Mouse (Mus musculus) CH12.LX (cell line): ENCODE results near the gene Tspan12. TPM values are rescaled to one million over a fixed set of nuclear protein-coding genes. Genes with fewer than 3 reads are reported as not detected.

Experiments
- DNase-seq: peaks from one replicate; pipeline ENCODE4 v3.0.0-alpha.2; 2013; ENCODE audit errors: extremely low read depth
- H3K27ac ChIP-seq: 2 replicates; pipeline ENCODE4 v1.5.1; 2012; ENCODE audit warnings: low read depth, mild to moderate bottlenecking, control low read depth, moderate library complexity; ENCODE audit not compliant: insufficient read depth
- H3K27me3 ChIP-seq: replicated peaks from 2 replicates; pipeline ENCODE3; 2012; ENCODE audit warnings: inconsistent platforms
- H3K36me3 ChIP-seq, 2 experiments: replicated peaks in 1 of 2; 2 replicates each; pipeline versions ENCODE3 to v1.6.1; 2012; ENCODE audit warnings: inconsistent platforms in 1 of 2, low read length in 1 of 2, mild to moderate bottlenecking in 1 of 2, mixed read lengths in 1 of 2, moderate library complexity in 1 of 2; ENCODE audit not compliant: control insufficient read depth in 1 of 2, insufficient read depth in 1 of 2
- H3K4me1 ChIP-seq, 2 experiments: 2 replicates each; pipeline ENCODE4 v1.6.1; 2012; ENCODE audit warnings: inconsistent platforms in 1 of 2, moderate library complexity in 1 of 2; ENCODE audit not compliant: insufficient read depth in 2 of 2, control insufficient read depth in 1 of 2
- H3K4me2 ChIP-seq: 2 replicates; pipeline ENCODE4 v1.6.1; 2012; ENCODE audit warnings: low read depth, mild to moderate bottlenecking, control low read depth; ENCODE audit not compliant: poor library complexity, insufficient read depth, severe bottlenecking
- H3K4me3 ChIP-seq, 3 experiments: fragments of 150-350 bp in 1 of 3; sonication (generic) in 1 of 3; replicated peaks in 1 of 3; 2 replicates each; pipeline versions ENCODE3 to v1.5.1; 2011 to 2012; ENCODE audit warnings: low read depth in 2 of 3, low read length in 2 of 3, mild to moderate bottlenecking in 2 of 3, moderate library complexity in 2 of 3, control low read depth in 1 of 3, improper control_type of control experiment in 1 of 3, inconsistent platforms in 1 of 3, mixed read lengths in 1 of 3; ENCODE audit not compliant: poor library complexity in 1 of 3
- H3K79me2 ChIP-seq: replicated peaks from 2 replicates; pipeline ENCODE4 v1.6.1; 2012; ENCODE audit warnings: mild to moderate bottlenecking, moderate library complexity; ENCODE audit not compliant: control insufficient read depth, poor library complexity, insufficient read depth, severe bottlenecking; ENCODE audit errors: extremely low read depth
- H3K9ac ChIP-seq: 2 replicates; pipeline ENCODE4 v1.6.1; 2012; ENCODE audit warnings: low read depth, mild to moderate bottlenecking, control low read depth, moderate library complexity; ENCODE audit not compliant: insufficient read depth
- H3K9me3 ChIP-seq: replicated peaks from 2 replicates; pipeline ENCODE3; 2012; ENCODE audit warnings: low read length, inconsistent platforms, mixed read lengths
- BHLHE40 ChIP-seq: IDR thresholded peaks from 2 replicates; pipeline ENCODE4 v1.6.1; 2011; ENCODE audit warnings: mild to moderate bottlenecking, low read depth, low read length, improper control_type of control experiment
- EP300 ChIP-seq: IDR thresholded peaks from 2 replicates; pipeline ENCODE4 v1.6.1; 2011; ENCODE audit warnings: low read length, improper control_type of control experiment
- ETS1 ChIP-seq: conservative IDR thresholded peaks from 2 replicates; pipeline ENCODE4 v1.6.1; 2012; ENCODE audit warnings: low read depth, mild to moderate bottlenecking, inconsistent platforms, low read length, improper control_type of control experiment, moderate library complexity
- GABPA ChIP-seq: IDR thresholded peaks from 2 replicates; pipeline ENCODE4 v1.6.1; 2012; ENCODE audit warnings: low read depth, low read length, improper control_type of control experiment, inconsistent platforms; ENCODE audit not compliant: insufficient replicate concordance
- HCFC1 ChIP-seq: IDR thresholded peaks from 2 replicates; pipeline ENCODE4 v1.6.1; 2012; ENCODE audit warnings: low read depth, mild to moderate bottlenecking, inconsistent platforms, low read length, improper control_type of control experiment
- IRF4 ChIP-seq: IDR thresholded peaks from 2 replicates; pipeline ENCODE4 v1.6.1; 2014; ENCODE audit warnings: low read depth, mild to moderate bottlenecking, inconsistent platforms, low read length, improper control_type of control experiment
- JUN ChIP-seq: IDR thresholded peaks from 2 replicates; pipeline ENCODE4 v1.6.1; 2011; ENCODE audit warnings: low read depth, mild to moderate bottlenecking, low read length, improper control_type of control experiment, moderate library complexity; ENCODE audit not compliant: insufficient read depth
- KAT2A ChIP-seq: IDR thresholded peaks from 2 replicates; pipeline ENCODE4 v1.6.1; 2012; ENCODE audit warnings: low read length, improper control_type of control experiment, inconsistent platforms; ENCODE audit not compliant: insufficient replicate concordance
- MAFK ChIP-seq: IDR thresholded peaks from 2 replicates; pipeline ENCODE4 v1.6.1; 2011; ENCODE audit warnings: low read length, improper control_type of control experiment; ENCODE audit not compliant: insufficient replicate concordance
- MEF2A ChIP-seq: IDR thresholded peaks from 2 replicates; pipeline ENCODE4 v1.6.1; 2014; ENCODE audit warnings: low read depth, mild to moderate bottlenecking, inconsistent platforms, low read length, improper control_type of control experiment, borderline replicate concordance
- MYC ChIP-seq: IDR thresholded peaks from 2 replicates; pipeline ENCODE4 v1.6.1; 2011; ENCODE audit warnings: low read depth, mild to moderate bottlenecking, improper control_type of control experiment, low read length
- NELFE ChIP-seq: IDR thresholded peaks from 2 replicates; pipeline ENCODE4 v1.6.1; 2011; ENCODE audit warnings: low read depth, low read length, improper control_type of control experiment
- ZC3H11A ChIP-seq: IDR thresholded peaks from 2 replicates; pipeline ENCODE4 v1.6.1; 2012; ENCODE audit warnings: low read depth, mild to moderate bottlenecking, inconsistent platforms, low read length, improper control_type of control experiment
- ZMIZ1 ChIP-seq: IDR thresholded peaks from 2 replicates; pipeline ENCODE4 v1.6.1; 2012; ENCODE audit warnings: low read depth, mild to moderate bottlenecking, inconsistent platforms, low read length, improper control_type of control experiment
- ZNF384 ChIP-seq: IDR thresholded peaks from 2 replicates; pipeline ENCODE4 v1.6.1; 2012; ENCODE audit warnings: low read depth, low read length, improper control_type of control experiment, inconsistent platforms
- dilution Hi-C: fragments of 300-500 bp; cut with MboI; formaldehyde crosslinking; loops from 2 replicates; pipeline ENCODE4 v1.14.3; 2020; ENCODE audit warnings: low sequenced_read_pairs; ENCODE audit not compliant: extremely low pct_unique_long_range_greater_than_20kb, extremely low pct_ligation_motif_present
- in situ Hi-C: fragments of 300-500 bp; cut with MboI; formaldehyde crosslinking; loops from 3 replicates; pipeline ENCODE4 v1.14.3; 2019; ENCODE audit warnings: low sequenced_read_pairs, low pct_ligation_motif_present, low pct_unique_long_range_greater_than_20kb, mixed read lengths
- polyA plus RNA-seq: library from polyadenylated mRNA; unstranded; fragments of >175 nt; gene quantifications from 2 replicates; pipeline ENCODE4 v1.2.1, GENCODE M21; 2012; ENCODE audit warnings: low read depth; ENCODE audit not compliant: insufficient read length
- total RNA-seq, 2 experiments: library from RNA; depleted of rRNA; stranded (reverse); fragments of 300-350 nt in 1 of 2; fragments of >200 nt in 1 of 2; gene quantifications; 2 replicates each; pipeline ENCODE4 v1.2.3; 2012 to 2014

The Tspan12 gene
- total and polyA plus RNA-seq, 3 experiments, result not detected

DNA sequence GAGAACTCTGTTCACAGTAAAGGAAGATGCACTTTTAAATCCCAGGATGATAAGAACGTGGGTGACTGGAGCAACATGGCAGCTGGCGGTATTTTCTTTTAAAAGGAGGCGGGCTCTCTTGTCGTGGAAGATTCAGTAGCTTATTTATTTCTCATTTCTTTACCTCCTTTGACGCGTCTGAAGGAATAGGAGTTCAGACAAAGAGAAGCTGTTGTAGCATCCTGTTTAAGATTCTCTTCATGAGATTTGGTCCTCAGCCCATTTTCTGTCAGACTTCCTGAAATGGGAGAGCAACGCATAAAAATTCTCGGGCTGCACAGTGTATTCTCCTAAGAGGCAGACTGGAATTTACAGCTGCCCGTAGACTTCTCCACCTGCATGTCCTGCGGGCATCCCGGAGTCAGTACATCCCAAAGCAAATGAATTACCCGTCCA is 84.5 kb downstream of the Tspan12 start:
- Histone ChIP-seq H3K4me3 (no peak overlapping the region), H3K9ac (no peak overlapping the region), H3K27me3 (no peaks in the 10 kb centered on the region), H3K27ac (no peak overlapping the region), H3K4me2 (no peak overlapping the region), H3K4me1 (no peaks in the 10 kb centered on the region), H3K9me3 (no peaks in the 10 kb centered on the region), H3K36me3 (no peaks in the 10 kb centered on the region), H3K79me2 (no peaks in the 10 kb centered on the region)
- no peak for DNase-seq
- dilution Hi-C loops (no loop called here), in situ Hi-C loops (no loop called here)
- TF ChIP-seq JUN, result no peak
- TF ChIP-seq ETS1, result no peak
- no peak for TF ChIP-seq BHLHE40
- TF ChIP-seq HCFC1, result no peak
- no peak for TF ChIP-seq ZNF384
- TF ChIP-seq EP300, result no peak
- TF ChIP-seq IRF4, result no peak

DNA sequence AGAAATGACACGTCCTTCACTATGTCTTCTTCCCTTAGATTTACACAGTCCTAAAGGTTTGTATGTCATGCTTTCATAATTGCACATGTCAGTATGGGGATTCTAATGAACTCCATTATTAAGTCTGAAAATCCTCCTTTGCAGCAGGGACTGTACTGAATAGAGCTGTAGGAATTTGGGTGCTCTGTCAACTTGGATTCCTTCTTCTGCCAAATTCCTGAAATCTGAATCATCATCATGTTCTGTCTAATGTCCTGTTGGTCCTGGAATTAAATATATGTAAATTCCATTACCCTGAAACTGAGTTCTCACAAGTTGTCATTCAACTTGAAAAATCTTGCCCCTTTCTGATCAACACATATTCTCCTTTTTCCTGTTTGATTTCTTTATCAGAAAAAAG is 104.8 kb downstream of the Tspan12 start:
- H3K4me3 ChIP-seq, result no peak overlapping the region
- no peak for DNase-seq
- H3K9me3 ChIP-seq, result no peaks in the 10 kb centered on the region
- no peaks in the 10 kb centered on the region for H3K36me3 ChIP-seq
- dilution Hi-C loops (no loop called here), in situ Hi-C loops (no loop called here)
- H3K79me2 ChIP-seq, result no peaks in the 10 kb centered on the region
- H3K9ac ChIP-seq, result no peak overlapping the region
- no peak overlapping the region for H3K4me2 ChIP-seq
- no peaks in the 10 kb centered on the region for H3K4me1 ChIP-seq
- no peaks in the 10 kb centered on the region for H3K27me3 ChIP-seq
- TF ChIP-seq JUN, result no peak
- no peak for TF ChIP-seq GABPA
- TF ChIP-seq MYC, result no peak
- TF ChIP-seq KAT2A, result no peak
- TF ChIP-seq ZMIZ1, result no peak
- TF ChIP-seq MAFK, result no peak
- no peak for TF ChIP-seq NELFE
- TF ChIP-seq ZC3H11A, result no peak
- no peak for TF ChIP-seq MEF2A
- TF ChIP-seq, all 38 proteins: peak for 0
- H3K27ac ChIP-seq, result no peak overlapping the region
